Mouse (Mus musculus) T-helper 2 cell (primary cell): ENCODE data around the gene Supt5.
"Not testable (repeated sequence)": the region's sequence is repeated elsewhere in the genome, so short reads cannot be mapped to it uniquely, and the experiment has no call there.

Experiments used
- in situ Hi-C: fragments of 300-600 bp; cut with MboI, MseI; formaldehyde crosslinking; loops from one replicate; pipeline ENCODE4 v1.15.1; 2025; ENCODE audit warnings: high pct_unique_total_duplicates

Gene Supt5

GRCm38 (mm10) chr7:28338108-28338998 lies at the start of gene Supt5:
TSS of gene Supt5 (minus strand) at chr7:28338746.
- in situ Hi-C loops, result no loop called here

- in situ Hi-C loops, result not testable (repeated sequence)
These were observed 48.8 kb upstream of the Supt5 start for GRCm38 (mm10) chr7:28387384-28387783.

DNA sequence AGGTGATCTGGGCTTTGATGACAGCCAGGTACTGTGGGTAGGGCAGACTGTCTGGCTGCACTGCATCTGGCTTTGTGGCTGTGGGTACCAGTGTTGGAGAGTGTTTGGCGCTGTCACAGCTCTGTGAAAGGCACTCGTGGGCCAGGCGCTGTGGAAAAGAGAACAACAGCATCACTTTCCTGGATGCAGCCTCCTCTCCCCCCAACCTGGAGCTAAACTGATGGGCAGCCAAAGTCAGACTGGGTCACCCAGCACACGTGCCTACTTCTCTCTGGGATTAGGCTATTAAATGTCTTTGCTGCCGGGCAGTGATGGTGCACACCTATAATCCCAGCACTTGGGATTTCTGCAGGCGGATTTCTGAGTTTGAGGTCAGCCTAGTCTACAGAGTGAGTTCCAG lies 48.3 kb upstream of the Supt5 start:
- in situ Hi-C loops, result not testable (repeated sequence)

GRCm38 (mm10) chr7:28386462-28386861 lies 47.9 kb upstream of the Supt5 start:
- in situ Hi-C loops, result no loop called here

DNA sequence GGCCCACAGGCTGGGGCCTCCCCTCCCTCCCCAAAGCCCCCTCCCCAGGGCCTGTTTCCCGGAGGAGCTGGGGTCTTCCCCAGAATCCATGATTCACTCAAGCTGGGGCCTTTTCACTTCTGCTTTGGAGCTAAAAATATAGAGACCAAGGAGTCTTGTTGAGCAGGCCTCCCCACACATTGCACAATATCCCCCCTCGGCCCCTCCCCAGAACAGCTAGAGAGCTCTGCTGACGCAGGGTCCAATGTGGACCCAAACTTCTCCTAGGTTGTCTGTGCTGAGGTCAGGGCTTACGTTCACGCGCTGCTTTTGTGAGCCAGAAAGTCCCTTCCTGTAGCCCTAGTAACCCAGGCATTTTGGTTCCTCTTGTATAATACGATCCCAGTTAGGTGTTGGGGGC lies 47.5 kb upstream of the Supt5 start:
- in situ Hi-C loops, result no loop called here

DNA sequence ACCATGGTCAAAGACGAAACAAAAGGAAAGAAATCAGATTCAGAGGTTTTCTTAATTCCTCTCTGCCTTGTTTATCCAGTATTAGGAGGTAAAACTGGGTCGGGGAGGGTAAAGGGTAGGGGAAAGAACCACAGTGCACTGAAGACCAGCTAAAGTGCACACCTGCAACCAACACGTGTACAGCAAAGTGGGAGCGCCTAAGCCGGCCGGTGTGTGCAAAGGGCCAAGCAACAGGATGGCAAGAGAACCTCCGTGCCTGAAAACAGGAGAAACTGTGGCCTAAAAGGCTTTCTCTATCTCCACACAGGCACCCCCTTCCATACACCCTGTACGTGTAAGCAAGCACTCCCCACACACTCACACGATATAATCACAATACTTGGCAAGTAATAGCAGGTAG lies 46.6 kb upstream of the Supt5 start:
- in situ Hi-C loops, result no loop called here

GRCm38 (mm10) chr7:28384162-28384561 lies 45.6 kb upstream of the Supt5 start:
- in situ Hi-C loops, result no loop called here

DNA sequence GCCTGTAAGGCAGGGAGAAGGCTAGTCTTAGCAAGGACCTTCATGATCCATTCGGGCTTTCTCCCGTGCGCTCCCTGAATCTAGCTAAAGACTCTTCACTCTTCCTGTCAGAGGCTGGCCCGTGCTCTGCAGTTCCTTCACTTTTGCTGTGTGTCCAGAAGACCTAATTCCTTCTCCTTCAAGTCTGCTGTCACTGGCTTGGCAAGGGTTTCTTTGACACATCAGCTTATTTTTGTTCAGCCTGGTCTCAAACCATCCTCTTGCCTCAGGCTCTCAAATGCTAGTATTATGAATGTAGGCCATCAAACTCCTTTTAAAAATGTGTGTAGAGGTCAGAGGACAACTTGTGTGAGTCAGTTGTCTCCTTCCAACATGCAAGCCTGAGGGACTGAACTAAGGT lies 45.1 kb upstream of the Supt5 start:
- in situ Hi-C loops, result no loop called here

DNA sequence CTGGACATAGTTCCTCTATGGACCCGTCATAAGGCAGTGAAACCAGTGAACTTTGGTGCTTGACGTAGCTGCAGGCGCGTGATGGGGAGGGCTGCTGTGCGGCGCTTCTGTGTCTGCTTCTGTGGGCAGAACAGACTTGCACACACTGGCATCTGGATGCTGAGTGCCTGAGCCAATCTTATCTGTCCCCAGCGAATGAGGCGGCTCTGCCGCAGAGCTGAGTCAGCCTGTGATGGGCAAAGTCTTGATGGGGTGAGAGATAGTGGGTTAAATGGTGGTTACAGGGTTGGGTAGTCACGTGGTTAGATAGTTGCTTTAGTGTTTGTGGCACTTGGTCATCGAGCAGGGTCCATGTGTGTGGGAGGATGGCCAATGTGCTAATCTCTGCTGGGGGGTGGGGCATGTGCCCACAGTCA lies 44.4 kb upstream of the Supt5 start:
- in situ Hi-C loops, result no loop called here

DNA sequence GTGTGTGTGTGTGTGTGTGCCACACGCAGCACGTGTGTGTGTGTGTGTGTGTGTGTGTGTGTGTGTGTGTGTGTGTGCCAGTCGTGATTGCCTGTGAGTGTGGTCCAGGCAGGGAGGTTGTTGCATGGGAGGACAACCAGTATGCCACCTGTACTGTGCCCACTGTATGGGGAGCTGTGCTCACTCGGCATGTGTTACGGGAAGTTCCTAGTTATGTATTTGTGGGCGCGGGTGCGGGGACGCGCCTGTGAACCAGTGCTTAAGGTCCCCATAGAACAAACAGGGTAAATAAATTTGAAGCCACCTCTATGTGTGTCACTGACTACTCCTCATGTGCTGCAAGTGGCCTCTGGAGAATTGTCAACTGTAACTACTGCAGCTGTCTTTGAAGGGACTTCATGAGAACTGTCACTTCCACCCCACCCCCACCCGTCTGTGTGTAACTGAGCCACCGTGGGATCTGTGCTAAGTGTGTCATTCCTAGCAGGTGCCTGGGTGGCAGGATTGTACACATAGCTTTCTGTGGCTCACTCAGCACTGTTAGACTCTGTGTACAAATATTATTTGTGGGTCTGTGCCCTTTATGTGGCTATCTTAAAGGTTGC lies 43.9 kb upstream of the Supt5 start:
- in situ Hi-C loops, result no loop called here

- in situ Hi-C loops, result no loop called here
These were observed 43.4 kb upstream of the Supt5 start for GRCm38 (mm10) chr7:28381938-28382337.

DNA sequence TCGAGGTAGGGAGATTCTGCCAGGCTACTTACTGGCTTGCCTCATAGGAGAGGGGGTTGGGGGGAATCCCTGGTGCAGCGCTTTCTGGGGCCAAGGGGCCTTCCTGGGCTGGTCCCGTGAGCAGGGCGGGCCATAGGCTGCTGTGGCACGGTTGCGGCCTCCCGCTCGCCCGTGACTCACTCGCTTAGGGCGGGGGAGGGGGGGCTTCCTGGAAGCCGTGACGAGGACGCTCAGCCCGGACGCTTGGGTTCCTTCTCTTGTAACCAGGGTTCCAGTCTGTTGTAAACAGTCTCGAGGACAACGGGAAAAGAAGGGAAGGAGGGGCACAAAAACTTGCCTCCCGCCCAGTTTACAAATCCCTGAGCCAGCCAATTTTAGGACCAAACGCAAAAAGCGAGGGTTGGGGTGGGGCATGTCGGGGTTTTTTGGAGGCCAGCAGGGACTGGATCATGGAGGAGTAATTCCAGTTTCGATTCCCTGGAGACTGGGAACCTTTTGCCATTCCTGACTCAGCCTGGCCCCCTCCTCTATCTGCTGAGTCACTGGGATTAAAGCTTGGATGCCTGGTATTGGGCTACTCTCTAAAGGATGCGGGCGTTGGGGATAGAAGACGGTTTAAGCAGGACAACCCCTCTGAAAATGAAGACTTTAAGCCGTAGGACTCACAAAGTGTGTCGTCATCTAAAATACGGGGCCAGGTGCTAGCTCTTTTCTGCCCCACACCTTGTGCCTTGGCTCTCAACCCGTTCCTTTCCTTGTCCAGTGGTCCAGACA lies 42.7 kb upstream of the Supt5 start:
- in situ Hi-C loops, result no loop called here

DNA sequence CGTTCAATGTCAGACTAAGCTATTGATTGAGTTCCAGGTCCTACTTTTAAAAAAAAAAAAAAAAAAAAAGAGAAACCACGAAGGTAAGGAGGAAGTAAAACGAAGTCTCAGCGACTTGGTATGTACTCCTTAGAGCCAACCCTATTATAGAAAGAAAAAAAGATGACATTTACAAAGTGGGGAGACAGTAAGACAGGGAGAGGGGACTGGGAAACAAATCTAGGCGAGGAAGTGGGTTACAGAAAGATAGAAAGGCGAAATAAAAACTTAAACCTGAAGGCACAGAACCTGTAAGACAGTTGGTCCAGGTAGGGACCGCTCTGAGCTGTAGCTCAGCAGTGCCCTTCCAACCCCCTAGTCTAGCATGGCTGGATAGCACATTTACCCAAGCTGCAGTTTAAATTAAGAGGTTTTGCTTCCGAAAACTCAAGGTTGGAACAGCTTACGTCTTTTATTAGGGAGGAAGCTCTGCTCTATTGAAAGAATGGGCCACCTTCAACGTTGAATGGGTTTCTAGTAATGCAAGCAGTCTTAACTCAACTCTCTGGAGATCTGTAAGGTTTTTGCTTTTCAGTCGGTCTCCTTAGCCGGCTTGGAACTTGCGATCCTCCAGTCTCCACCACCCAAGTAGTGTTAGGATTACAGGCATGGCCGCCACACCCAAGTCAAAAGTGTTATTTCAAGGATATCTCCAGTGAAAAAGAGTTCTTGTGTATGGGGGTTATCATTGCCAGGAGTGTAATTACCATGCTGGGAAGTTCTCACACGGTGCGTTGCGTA lies 41.9 kb upstream of the Supt5 start, which contains the start of gene Zfp36:
Gene Zfp36, minus strand, starts transcription at position 17 of the 780 bp plus-strand sequence.
- in situ Hi-C loops, result no loop called here

DNA sequence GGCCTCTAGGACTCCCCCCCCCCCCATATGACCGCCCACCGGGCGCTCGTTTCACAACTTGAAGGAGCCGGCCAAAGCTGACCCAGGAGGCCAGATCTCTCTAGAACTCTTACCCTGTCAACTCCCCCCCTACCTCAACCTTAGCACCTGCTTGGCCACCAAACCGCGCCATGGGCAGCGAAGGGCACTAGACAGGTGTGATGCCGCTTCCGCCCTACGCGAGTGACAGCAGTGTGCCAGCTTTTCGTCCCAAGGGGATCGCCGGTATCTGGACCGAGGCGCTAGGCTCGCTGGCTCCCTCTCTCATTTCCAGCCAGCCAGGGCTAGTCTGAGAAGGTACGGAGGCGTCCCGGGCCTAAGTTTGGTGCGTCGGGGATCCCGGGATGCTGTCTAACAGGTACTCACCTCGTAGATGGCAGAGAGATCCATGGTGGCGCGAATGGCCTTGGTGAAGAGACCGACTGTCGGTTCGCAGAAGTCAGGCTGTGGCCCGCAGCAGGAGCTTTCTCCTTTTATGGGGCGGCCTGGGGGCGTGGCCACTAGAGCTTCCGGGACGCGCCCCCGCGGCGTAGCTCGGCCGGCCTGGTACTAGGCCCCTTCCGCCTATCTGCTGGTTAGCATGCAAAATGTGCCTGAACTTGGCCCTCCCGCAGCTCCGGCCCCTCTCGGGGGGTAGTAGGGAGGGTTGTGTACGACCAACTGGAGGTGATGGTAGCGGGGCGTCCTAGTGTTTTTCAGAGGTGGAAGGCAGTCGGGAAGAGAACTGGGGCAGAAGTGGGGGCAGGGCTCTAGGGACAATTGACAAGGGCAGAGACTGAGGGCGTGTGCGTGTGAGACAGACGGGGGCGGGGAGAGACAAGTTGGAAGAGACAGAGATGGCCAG lies 40.5 kb upstream of the Supt5 start:
- in situ Hi-C loops, result no loop called here

GRCm38 (mm10) chr7:28378066-28378690 lies 39.6 kb upstream of the Supt5 start:
- in situ Hi-C loops, result no loop called here

- in situ Hi-C loops, result no loop called here
These were observed 38.9 kb upstream of the Supt5 start for GRCm38 (mm10) chr7:28377190-28378065.

DNA sequence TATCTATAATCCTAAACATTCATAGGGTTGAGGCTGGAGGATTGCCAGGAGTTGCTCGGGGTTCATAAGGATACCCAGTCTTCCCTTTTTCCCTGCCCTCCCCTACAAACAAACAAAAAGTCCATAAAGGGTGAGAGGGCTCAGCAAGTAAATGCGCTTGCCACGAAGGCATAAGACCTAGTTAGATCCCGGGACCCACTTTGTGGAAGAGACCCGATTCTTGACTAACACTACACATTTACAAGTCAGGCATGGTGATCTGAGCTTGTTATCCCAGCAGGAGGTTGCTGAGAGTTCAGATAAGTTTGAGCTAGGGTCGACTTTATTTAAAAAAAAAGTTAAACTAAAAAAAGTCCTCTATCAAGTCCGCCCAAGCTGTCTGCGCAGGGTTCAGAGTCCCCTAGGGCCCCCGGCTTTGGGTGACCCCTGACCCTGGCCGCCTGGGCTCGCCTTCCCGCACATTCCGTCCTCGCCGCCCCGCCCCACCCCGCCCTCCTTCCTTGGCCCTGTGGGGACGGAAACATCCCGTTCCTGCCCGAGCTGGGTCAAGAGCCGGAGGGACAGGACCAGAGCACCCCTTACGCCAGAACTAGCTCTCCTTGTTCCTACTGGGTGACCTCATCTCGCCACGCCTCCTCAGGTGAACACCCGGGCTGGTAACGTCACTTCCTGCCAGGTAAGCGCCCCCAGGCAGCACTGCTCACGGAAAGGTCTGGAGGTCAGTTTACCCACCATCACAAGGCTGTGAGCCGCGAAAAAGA lies 37.6 kb upstream of the Supt5 start:
- in situ Hi-C loops, result no loop called here

- in situ Hi-C loops, result no loop called here
These were observed 36.8 kb upstream of the Supt5 start for GRCm38 (mm10) chr7:28375176-28375921.
